Comparison of ENCODE assay signal across 23 mouse cellular contexts in the genomic region with DNA sequence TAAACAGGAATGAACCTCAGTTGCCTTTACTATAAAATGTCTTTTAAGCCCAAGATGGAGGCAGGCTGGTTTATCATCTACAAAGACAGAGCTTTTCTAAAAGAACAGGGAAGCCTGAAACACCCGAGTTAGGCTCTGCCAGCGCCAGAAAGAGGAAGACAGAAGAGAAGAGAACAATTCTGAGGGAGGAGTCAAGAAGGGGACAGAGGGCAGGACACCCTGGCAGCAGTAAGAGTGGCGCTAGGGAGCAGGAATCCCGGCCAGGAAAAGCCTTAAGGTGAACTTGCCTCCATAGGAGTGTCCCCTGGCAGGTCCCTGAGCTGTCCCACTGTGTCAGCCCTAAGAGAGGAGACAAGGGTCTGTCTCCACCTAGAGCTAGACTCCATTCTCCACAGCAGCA. TPM values are rescaled to one million over a fixed set of nuclear protein-coding genes. Genes with fewer than 3 reads are reported as not detected.
DNase-seq lines count a peak whose midpoint lies in the region; ATAC-seq and TF ChIP-seq lines count a peak whose summit lies in the region.
"Had no signal": no experiment of that assay in that cellular context is flagged by ENCODE, and none has a peak within 500 bp of the region (broad histone marks: within the 10 kb centered on the region; RNA-seq: fewer than 3 reads in every experiment).

No protein-coding gene starts in this region.

- peak; percentile 47 for ATAC-seq in megakaryocyte progenitor cell, adult 5-6 weeks (replicated peaks; ENCODE audit: poor library complexity)

- no peak for TF ChIP-seq RAD21 in MEL (IDR thresholded peaks at IDR 0.05; ENCODE audit: low read depth, low read length)

- peak overlapping the region; percentile 46; the same call in 1 of the 2 replicates for H3K9ac ChIP-seq in MEL (ENCODE audit: control insufficient read depth, low read depth, low read length, poor library complexity, severe bottlenecking)
- H3K9ac ChIP-seq: embryonic facial prominence, embryonic 13.5 days; forebrain, embryonic 13.5 days; forebrain, postnatal 0 days; heart, embryonic 13.5 days; hindbrain, embryonic 12.5 days had no signal

- peak; percentile 28 for DNase-seq in kidney, adult 9 months
- no peak for DNase-seq in kidney, postnatal 25 days
- peak; percentile 80 for DNase-seq in MEL (ENCODE audit: low read depth, low spot score)
- DNase-seq in MN1 (ENCODE audit: low spot score): peak; percentile 53
- no peak for DNase-seq in cerebellum, adult 8-10 months
- DNase-seq in adrenal gland, postnatal 10 days: no peak
- DNase-seq: adrenal gland, adult 2 months; adrenal gland, postnatal 36 days; B cell, adult 2 months; cerebellum, adult 2 months; cerebellum, postnatal 25 days; forebrain, postnatal 0 days; gastrocnemius, postnatal 14 days; heart, postnatal 36 days had no signal

- H3K27ac ChIP-seq in MEL (ENCODE audit: control insufficient read depth, low read depth, low read length): no peak overlapping the region
- H3K27ac ChIP-seq: embryonic facial prominence, embryonic 13.5 days; forebrain, embryonic 13.5 days; heart, embryonic 13.5 days; hindbrain, embryonic 12.5 days had no signal

- no peaks in the 10 kb centered on the region for H3K9me3 ChIP-seq in MEL (replicated peaks; ENCODE audit: insufficient read depth, low read length)
- H3K9me3 ChIP-seq: embryonic facial prominence, embryonic 13.5 days; forebrain, embryonic 13.5 days; G1E; heart, embryonic 13.5 days; hindbrain, embryonic 12.5 days had no signal

- TF ChIP-seq POLR2A in MEL (IDR thresholded peaks at IDR 0.05; ENCODE audit: control insufficient read depth in 1 of 2, insufficient read depth in 1 of 2, low read depth in 1 of 2, low read length in 2 of 2, poor library complexity in 1 of 2): no peak

- TF ChIP-seq EP300 in MEL (IDR thresholded peaks at IDR 0.05; ENCODE audit: low read depth in 1 of 2, low read length in 2 of 2): no peak

- H3K4me1 ChIP-seq in MEL (ENCODE audit: control insufficient read depth in 1 of 2, insufficient read depth in 2 of 2, low read length in 2 of 2): no peaks in the 10 kb centered on the region; a peak in 1 of 4 replicates
- H3K4me1 ChIP-seq: forebrain, embryonic 13.5 days had no signal

- H3K4me3 ChIP-seq in MEL (ENCODE audit: control insufficient read depth in 1 of 2, insufficient read depth in 1 of 2, low read depth in 2 of 2, low read length in 2 of 2): peak overlapping the region; percentile 21 to 31; a peak in 2 of 4 replicates
- H3K4me3 ChIP-seq: embryonic facial prominence, embryonic 13.5 days; forebrain, embryonic 13.5 days; heart, embryonic 13.5 days; hindbrain, embryonic 12.5 days had no signal

- no peak; a peak in 1 of 6 replicates for TF ChIP-seq CTCF in MEL (IDR thresholded peaks at IDR 0.05 in 2 of 3, conservative IDR thresholded peaks at IDR 0.05 in 1 of 3; ENCODE audit: control insufficient read depth in 1 of 3, insufficient read depth in 1 of 3, low read depth in 2 of 3, low read length in 3 of 3, poor library complexity in 1 of 3, severe bottlenecking in 1 of 3)

- no peaks in the 10 kb centered on the region; a peak in 1 of 4 replicates for H3K36me3 ChIP-seq in MEL (ENCODE audit: control insufficient read depth in 1 of 2, insufficient read depth in 2 of 2, low read length in 2 of 2)
- H3K36me3 ChIP-seq: embryonic facial prominence, embryonic 13.5 days; G1E; heart, embryonic 13.5 days; hindbrain, embryonic 12.5 days had no signal

- H3K79me2 ChIP-seq in MEL (ENCODE audit: control insufficient read depth, insufficient read depth, low read length, poor library complexity): no peaks in the 10 kb centered on the region

- no peaks in the 10 kb centered on the region for H3K27me3 ChIP-seq in MEL (ENCODE audit: control insufficient read depth in 1 of 2, insufficient read depth in 2 of 2, low read length in 2 of 2)
- H3K27me3 ChIP-seq: embryonic facial prominence, embryonic 13.5 days; forebrain, embryonic 13.5 days; hindbrain, embryonic 12.5 days had no signal

TF ChIP-seq in MEL, 35 proteins besides CTCF, POLR2A, EP300 and RAD21:
- no peak for TF ChIP-seq RCOR1 (IDR thresholded peaks at IDR 0.05; ENCODE audit: low read depth, low read length)
- TF ChIP-seq UBTF (IDR thresholded peaks at IDR 0.05; ENCODE audit: borderline replicate concordance, insufficient read depth, low read depth, low read length): no peak
- no peak for TF ChIP-seq MAX (IDR thresholded peaks at IDR 0.05; ENCODE audit: low read length)
- no peak for TF ChIP-seq ZNF384 (IDR thresholded peaks at IDR 0.05; ENCODE audit: low read depth, low read length)
- TF ChIP-seq ZC3H11A (IDR thresholded peaks at IDR 0.05; ENCODE audit: low read depth, low read length): 0 out of 2 replicates have a peak, but pooled peaks have one; percentile 3
- TF ChIP-seq SMC3 (IDR thresholded peaks at IDR 0.05; ENCODE audit: low read depth, low read length): no peak
- peak; percentile 38; the same call in 1 of the 2 replicates for TF ChIP-seq ELF1 (IDR thresholded peaks at IDR 0.05; ENCODE audit: low read depth, low read length)
- no peak for TF ChIP-seq E2F4 (IDR thresholded peaks at IDR 0.05; ENCODE audit: borderline replicate concordance, low read depth, low read length)
- no peak for TF ChIP-seq SIN3A (IDR thresholded peaks at IDR 0.05; ENCODE audit: low read length)
- TF ChIP-seq POLR2AphosphoS5 (IDR thresholded peaks at IDR 0.05; ENCODE audit: borderline replicate concordance, low read depth, low read length): no peak
- no peak for TF ChIP-seq HCFC1 (IDR thresholded peaks at IDR 0.05; ENCODE audit: low read depth, low read length)
- TF ChIP-seq POLR2AphosphoS2 (IDR thresholded peaks at IDR 0.05; ENCODE audit: low read length): no peak
- no peak for TF ChIP-seq USF2 (IDR thresholded peaks at IDR 0.05; ENCODE audit: borderline replicate concordance in 1 of 2, insufficient read depth in 1 of 2, low read depth in 1 of 2, low read length in 2 of 2)
- TF ChIP-seq TBP (IDR thresholded peaks at IDR 0.05; ENCODE audit: low read depth, low read length): 0 out of 2 replicates have a peak, but pooled peaks have one; percentile 42
- no peak for TF ChIP-seq BHLHE40 (IDR thresholded peaks at IDR 0.05; ENCODE audit: borderline replicate concordance, low read depth, low read length)

RNA-seq across cellular contexts. Expression of a gene that starts 6.2 kb away (rescaled TPM):
- 12.8 and 13.4 TPM in 2 replicates for total RNA-seq in MEL (2012; rRNA removed)
- polyA plus RNA-seq in MEL (2012; ENCODE audit: insufficient read depth in 1 of 2, insufficient read length in 2 of 2, low read depth in 1 of 2, low replicate concordance in 2 of 2, missing spikeins in 1 of 2): 10 to 100 TPM in 1 of 2 experiments, not detected in 1; 60.7 TPM
- 19.3 and 23.2 TPM in 2 replicates for total RNA-seq in megakaryocyte progenitor cell, adult 5-6 weeks (2015)
- 26.0 and 35.2 TPM in 2 replicates for total RNA-seq in megakaryocyte progenitor cell, adult 5-6 weeks (2017)
- total RNA-seq in adrenal gland, postnatal 10 days (2021): 10 to 100 TPM in 1 of 2 experiments, 1 to 10 TPM in 1; 7.8 to 11.0 TPM

RNA-seq across cellular contexts. Expression of a gene that starts 17.0 kb away (rescaled TPM):
- total RNA-seq in MEL (2012; rRNA removed): 0.39 and 0.62 TPM in 2 replicates
- 1 to 10 TPM in 1 of 2 experiments, not detected in 1; 2.0 TPM for polyA plus RNA-seq in MEL (2012; ENCODE audit: insufficient read depth in 1 of 2, insufficient read length in 2 of 2, low read depth in 1 of 2, low replicate concordance in 2 of 2, missing spikeins in 1 of 2)
- total RNA-seq in megakaryocyte progenitor cell, adult 5-6 weeks (2015): 0.72 TPM in 1 of 2 replicates, not detected in the other
- 1.4 TPM in 1 of 2 replicates, not detected in the other for total RNA-seq in megakaryocyte progenitor cell, adult 5-6 weeks (2017)
- total RNA-seq in adrenal gland, postnatal 10 days (2021): 1 to 10 TPM; 1.5 TPM
- total RNA-seq: heart, postnatal 36 days had no signal
- polyA plus RNA-seq: adrenal gland, adult 2 months; CD4-positive, CD25-positive, alpha-beta regulatory T cell, adult 4 months; forebrain, embryonic 13.5 days; gonadal fat pad, adult 2 months; heart, embryonic 13.5 days; heart, postnatal 0 days had no signal

RNA-seq across cellular contexts. Expression of a gene that starts 23.0 kb away (rescaled TPM):
- 116 and 133 TPM in 2 replicates for total RNA-seq in MEL (2012; rRNA removed)
- 100 to 1,000 TPM in 1 of 2 experiments, not detected in 1; 219 TPM for polyA plus RNA-seq in MEL (2012; ENCODE audit: insufficient read depth in 1 of 2, insufficient read length in 2 of 2, low read depth in 1 of 2, low replicate concordance in 2 of 2, missing spikeins in 1 of 2)
- total RNA-seq in megakaryocyte progenitor cell, adult 5-6 weeks (2015): 128 and 132 TPM in 2 replicates
- 115 and 133 TPM in 2 replicates for total RNA-seq in megakaryocyte progenitor cell, adult 5-6 weeks (2017)
- total RNA-seq in adrenal gland, postnatal 10 days (2021): 100 to 1,000 TPM; 175 to 176 TPM

RNA-seq across cellular contexts. Expression of a gene that starts 39.6 kb away (rescaled TPM):
- total RNA-seq in MEL (2012; rRNA removed): 16.6 and 20.2 TPM in 2 replicates
- 10 to 100 TPM in 1 of 2 experiments, not detected in 1; 33.0 TPM for polyA plus RNA-seq in MEL (2012; ENCODE audit: insufficient read depth in 1 of 2, insufficient read length in 2 of 2, low read depth in 1 of 2, low replicate concordance in 2 of 2, missing spikeins in 1 of 2)
- 20.0 and 24.5 TPM in 2 replicates for total RNA-seq in megakaryocyte progenitor cell, adult 5-6 weeks (2015)
- total RNA-seq in megakaryocyte progenitor cell, adult 5-6 weeks (2017): 18.6 and 19.4 TPM in 2 replicates
- 10 to 100 TPM; 21.0 to 23.9 TPM for total RNA-seq in adrenal gland, postnatal 10 days (2021)

RNA-seq across cellular contexts. Expression of a gene that starts 43.9 kb away (rescaled TPM):
- total RNA-seq in MEL (2012; rRNA removed): 38.3 and 39.4 TPM in 2 replicates
- polyA plus RNA-seq in MEL (2012; ENCODE audit: insufficient read depth in 1 of 2, insufficient read length in 2 of 2, low read depth in 1 of 2, low replicate concordance in 2 of 2, missing spikeins in 1 of 2): 10 to 100 TPM in 1 of 2 experiments, not detected in 1; 49.2 TPM
- total RNA-seq in megakaryocyte progenitor cell, adult 5-6 weeks (2015): 8.6 and 9.9 TPM in 2 replicates
- total RNA-seq in megakaryocyte progenitor cell, adult 5-6 weeks (2017): 12.7 and 13.7 TPM in 2 replicates
- 10 to 100 TPM; 67.9 to 74.0 TPM for total RNA-seq in adrenal gland, postnatal 10 days (2021)

Comparison
In these comparisons a context has a peak if more than half of its experiments do, and no peak if none do; other contexts are left out.
1. DNase-seq: peak in kidney, adult 9 months (single experiment), MEL (single experiment) and MN1 (single experiment); none in kidney, postnatal 25 days (0 of 2), cerebellum, adult 8-10 months (single experiment) and adrenal gland, postnatal 10 days (single experiment).